Mouse (Mus musculus) bone marrow macrophage, adult 2 months (primary cell): ENCODE data around the gene Rab42.

Experiments
- CTCF ChIP-seq: IDR thresholded peaks from 2 replicates; pipeline ENCODE4 v1.5.1; 2012; ENCODE audit warnings: low read depth, mild to moderate bottlenecking, low read length, moderate library complexity
- POLR2A ChIP-seq: IDR thresholded peaks from 2 replicates; pipeline ENCODE4 v1.6.1; 2012; ENCODE audit warnings: mild to moderate bottlenecking, low read depth, low read length, borderline replicate concordance

DNA sequence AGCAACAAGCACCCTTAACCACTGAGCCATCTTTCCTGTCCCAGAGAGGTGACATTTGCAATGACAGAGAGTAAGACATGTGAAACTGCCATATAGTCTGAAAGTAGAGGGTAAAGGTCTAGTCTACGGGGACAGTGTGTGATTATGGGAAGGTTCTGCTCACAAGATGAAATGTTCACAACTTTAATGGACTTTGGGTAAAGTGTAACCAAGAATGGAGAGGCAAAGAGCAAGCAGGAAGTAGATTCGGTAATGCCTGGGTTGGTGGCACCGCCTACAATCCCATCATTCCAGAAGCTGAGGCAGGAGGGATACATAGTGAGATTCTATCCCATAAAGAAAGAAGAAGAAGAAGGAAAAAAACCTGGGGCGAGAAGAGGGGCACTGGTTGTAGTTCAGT lies 43.1 kb upstream of the Rab42 start:
- TF ChIP-seq CTCF (no peak), POLR2A (no peak)
